Mouse (Mus musculus) testis, adult 2 months (tissue): ENCODE results near the gene Tmem161a. TPM values are rescaled to one million over a fixed set of nuclear protein-coding genes. Genes with fewer than 3 reads are reported as not detected.

ENCODE experiments used
- H3K27ac ChIP-seq: fragments of 200-500 bp; 2 replicates; pipeline ENCODE4 v1.5.1; 2012; ENCODE audit warnings: low read depth, low read length; ENCODE audit not compliant: control insufficient read depth, insufficient read depth
- H3K27me3 ChIP-seq: fragments of 200-500 bp; 2 replicates; pipeline ENCODE4 v1.6.1; 2012; ENCODE audit warnings: mild to moderate bottlenecking, low read length, moderate library complexity; ENCODE audit not compliant: control insufficient read depth, insufficient read depth
- H3K36me3 ChIP-seq: fragments of 200-500 bp; 2 replicates; pipeline ENCODE4 v1.6.1; 2012; ENCODE audit warnings: mild to moderate bottlenecking, low read length; ENCODE audit not compliant: control insufficient read depth, insufficient read depth
- H3K4me1 ChIP-seq: fragments of 200-500 bp; 2 replicates; pipeline ENCODE4 v1.6.1; 2012; ENCODE audit warnings: low read length; ENCODE audit not compliant: control insufficient read depth, insufficient read depth
- H3K4me3 ChIP-seq: fragments of 200-500 bp; 2 replicates; pipeline ENCODE4 v1.5.1; 2012; ENCODE audit warnings: low read depth, mild to moderate bottlenecking, low read length, moderate library complexity, mixed read lengths; ENCODE audit not compliant: control insufficient read depth
- CTCF ChIP-seq: fragments of 200-500 bp; IDR thresholded peaks from 2 replicates; pipeline ENCODE4 v1.5.1; 2012; ENCODE audit warnings: low read depth, mild to moderate bottlenecking, inconsistent platforms, low read length, moderate library complexity; ENCODE audit not compliant: control insufficient read depth, insufficient read depth, insufficient replicate concordance
- POLR2A ChIP-seq: fragments of 200-500 bp; IDR thresholded peaks from 2 replicates; pipeline ENCODE4 v1.6.1; 2012; ENCODE audit warnings: low read depth, mild to moderate bottlenecking, inconsistent platforms, low read length, moderate library complexity; ENCODE audit not compliant: control insufficient read depth
- polyA plus RNA-seq: library from polyadenylated mRNA; depleted of rRNA; stranded (reverse); fragments of >200 nt; gene quantifications from 2 replicates; pipeline ENCODE4 v1.2.3, GENCODE M21; 2012; rRNA removed

Tmem161a gene
- polyA plus RNA-seq, 1 experiment = 13.4 TPM

- Histone ChIP-seq H3K27me3 (no peaks in the 10 kb centered on the region), H3K4me3 (no peak overlapping the region), H3K36me3 (no peaks in the 10 kb centered on the region), H3K27ac (no peak overlapping the region), H3K4me1 (peaks cover 3% of the 10 kb centered on the region; the same call in 1 of the 2 replicates)
- TF ChIP-seq POLR2A (no peak), CTCF (no peak)
Measured at GRCm38 (mm10) chr8:70220236-70220840, 48.2 kb downstream of the Tmem161a start.

DNA sequence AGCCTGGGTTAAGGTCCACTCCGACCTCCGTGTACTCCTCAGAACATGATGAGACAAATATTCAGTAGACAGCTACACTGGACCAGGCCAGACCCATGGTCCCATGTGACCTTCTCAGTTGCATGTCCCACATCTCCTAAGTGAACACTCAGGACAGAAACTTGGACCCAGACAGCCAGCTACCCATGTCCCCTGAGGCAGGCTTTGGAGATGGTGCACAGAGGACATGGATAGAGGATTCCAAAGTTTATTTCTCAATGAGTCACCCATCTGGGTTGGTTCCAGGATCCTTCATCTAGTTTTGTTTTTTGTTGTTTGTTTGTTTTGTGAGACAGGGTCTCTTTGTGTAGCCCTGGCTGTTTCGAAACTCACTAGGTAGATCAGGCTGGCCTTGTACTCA lies 48.8 kb downstream of the Tmem161a start:
- no peaks in the 10 kb centered on the region for H3K27me3 ChIP-seq
- H3K36me3 ChIP-seq = no peaks in the 10 kb centered on the region
- H3K27ac ChIP-seq = no peak overlapping the region
- H3K4me1 ChIP-seq = peaks cover 3% of the 10 kb centered on the region; the same call in 1 of the 2 replicates
- H3K4me3 ChIP-seq = no peak overlapping the region
- no peak for TF ChIP-seq POLR2A
- no peak for TF ChIP-seq CTCF

DNA sequence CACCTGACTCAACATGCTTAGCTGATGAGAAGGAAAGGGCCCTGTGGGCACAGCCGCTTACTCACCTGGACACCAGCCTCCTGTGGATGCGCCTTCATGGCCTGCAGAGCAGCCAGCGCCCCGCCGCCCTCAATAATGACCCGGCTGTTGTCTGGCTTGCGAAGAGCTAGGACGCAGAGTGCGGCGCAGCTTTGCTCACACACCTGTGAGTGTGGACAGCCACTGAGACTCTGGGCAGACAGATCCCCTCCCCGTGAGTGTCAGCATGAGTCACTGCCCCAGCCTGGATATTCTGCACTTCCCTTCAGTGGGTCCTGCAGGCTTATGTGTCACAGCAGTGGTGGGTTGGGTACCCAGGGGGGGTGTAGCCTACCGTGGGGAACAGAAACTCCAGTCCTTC lies 49.9 kb downstream of the Tmem161a start:
- Histone ChIP-seq H3K4me1 (peaks cover 3% of the 10 kb centered on the region; the same call in 1 of the 2 replicates), H3K27ac (no peak overlapping the region), H3K4me3 (no peak overlapping the region), H3K36me3 (no peaks in the 10 kb centered on the region), H3K27me3 (no peaks in the 10 kb centered on the region)
- TF ChIP-seq POLR2A = no peak
- no peak for TF ChIP-seq CTCF

- Histone ChIP-seq H3K27me3 (no peaks in the 10 kb centered on the region), H3K27ac (no peak overlapping the region), H3K4me3 (no peak overlapping the region), H3K4me1 (peaks cover 3% of the 10 kb centered on the region; the same call in 1 of the 2 replicates), H3K36me3 (no peaks in the 10 kb centered on the region)
- no peak for TF ChIP-seq POLR2A
- peak; percentile 45; the same call in 1 of the 2 replicates for TF ChIP-seq CTCF
Measured at GRCm38 (mm10) chr8:70223341-70223740, 51.2 kb downstream of the Tmem161a start.

DNA sequence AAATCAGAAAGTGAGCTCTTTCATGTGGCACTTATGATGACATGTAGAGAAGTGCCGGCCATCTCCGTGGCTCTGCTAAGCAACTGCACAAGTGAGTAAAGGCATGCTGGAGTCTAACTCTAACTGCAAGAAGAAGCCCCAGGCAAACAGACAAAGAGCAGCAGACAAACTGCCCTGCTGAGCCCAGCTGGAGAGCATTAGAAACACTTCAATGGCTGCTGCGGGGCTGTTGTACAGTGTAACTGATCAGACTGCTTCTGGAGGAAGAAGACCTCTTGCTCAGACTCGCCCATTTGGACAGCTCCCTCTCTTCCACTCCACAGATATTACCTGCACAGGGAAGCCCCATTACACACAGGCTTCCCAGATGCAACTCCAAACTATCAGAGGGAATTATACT lies 55.8 kb downstream of the Tmem161a start:
- TF ChIP-seq CTCF (no peak), POLR2A (no peak)
- Histone ChIP-seq H3K27me3 (no peaks in the 10 kb centered on the region), H3K4me3 (no peak overlapping the region), H3K27ac (no peak overlapping the region), H3K36me3 (no peaks in the 10 kb centered on the region), H3K4me1 (no peaks in the 10 kb centered on the region)

DNA sequence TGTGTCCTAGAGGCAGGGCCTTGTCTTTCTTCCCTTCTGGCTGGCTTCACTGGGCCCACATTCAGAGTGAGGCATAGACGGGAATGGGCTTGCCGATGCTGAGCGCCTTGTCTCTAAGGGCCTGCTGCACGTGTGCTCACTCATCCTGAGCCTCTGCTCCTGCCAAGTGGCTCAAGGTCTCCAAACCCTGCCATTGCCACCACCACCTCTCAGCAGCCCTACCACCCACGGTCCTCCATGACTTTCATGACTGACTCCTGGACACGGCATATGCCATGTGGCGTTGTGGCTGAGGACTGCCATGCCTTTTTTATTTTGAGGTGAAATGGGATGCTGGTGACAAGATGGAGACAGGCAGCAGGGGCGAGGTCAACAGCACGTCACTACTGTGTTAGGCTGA lies 58.7 kb downstream of the Tmem161a start:
- TF ChIP-seq POLR2A (no peak), CTCF (no peak)
- Histone ChIP-seq H3K27ac (no peak overlapping the region), H3K27me3 (no peaks in the 10 kb centered on the region), H3K4me1 (peaks cover 4% of the 10 kb centered on the region; the same call in 1 of the 2 replicates), H3K4me3 (no peak overlapping the region), H3K36me3 (0 out of 2 replicates have a peak, but pooled peaks cover under 1% of the 10 kb centered on the region)

Other genes starting within 250 kb of the Tmem161a start
- gene Gatad2a, start 176.0 kb upstream of the Tmem161a start, polyA plus RNA-seq = 80.8 and 84.9 TPM in 2 replicates
- 46.0 and 52.7 TPM in 2 replicates for gene Mau2, start 129.6 kb upstream of the Tmem161a start, polyA plus RNA-seq
- 32.5 and 34.5 TPM in 2 replicates for gene Sugp1, start 129.5 kb upstream of the Tmem161a start, polyA plus RNA-seq
- gene Tm6sf2, start 99.4 kb upstream of the Tmem161a start, polyA plus RNA-seq = 11.0 and 14.1 TPM in 2 replicates
- gene Hapln4, start 88.9 kb upstream of the Tmem161a start, polyA plus RNA-seq = 0.23 and 0.31 TPM in 2 replicates
- gene Ncan, start 51.5 kb upstream of the Tmem161a start, polyA plus RNA-seq = 7.3 and 8.9 TPM in 2 replicates
- gene Nr2c2ap, start 41.0 kb upstream of the Tmem161a start, polyA plus RNA-seq = 3.8 and 4.8 TPM in 2 replicates
- gene Rfxank, start 33.2 kb upstream of the Tmem161a start, polyA plus RNA-seq = 19.1 TPM in 2 replicates
- 104 and 117 TPM in 2 replicates for gene Borcs8, start 32.9 kb upstream of the Tmem161a start, polyA plus RNA-seq
- gene Mef2b, start 32.6 kb upstream of the Tmem161a start, polyA plus RNA-seq = 2.6 and 3.7 TPM in 2 replicates
- gene Slc25a42, start 39.9 kb downstream of the Tmem161a start, polyA plus RNA-seq = 11.8 and 12.3 TPM in 2 replicates
- gene Sugp2, start 61.9 kb downstream of the Tmem161a start, polyA plus RNA-seq = 206 and 208 TPM in 2 replicates
- gene Armc6, start 62.1 kb downstream of the Tmem161a start, polyA plus RNA-seq = 5.4 and 5.5 TPM in 2 replicates
- 7.3 and 9.8 TPM in 2 replicates for gene Homer3, start 110.5 kb downstream of the Tmem161a start, polyA plus RNA-seq
- gene Ddx49, start 130.1 kb downstream of the Tmem161a start, polyA plus RNA-seq = 95.5 and 101 TPM in 2 replicates
- gene Cope, start 130.2 kb downstream of the Tmem161a start, polyA plus RNA-seq = 102 and 115 TPM in 2 replicates
- 0.43 and 0.48 TPM in 2 replicates for gene Cers1, start 143.4 kb downstream of the Tmem161a start, polyA plus RNA-seq
- 0.20 and 0.24 TPM in 2 replicates for gene Gdf1, start 157.5 kb downstream of the Tmem161a start, polyA plus RNA-seq
- 33.3 and 35.4 TPM in 2 replicates for gene Upf1, start 180.9 kb downstream of the Tmem161a start, polyA plus RNA-seq
- gene Comp, start 201.2 kb downstream of the Tmem161a start, polyA plus RNA-seq = 409 and 456 TPM in 2 replicates